Mouse (Mus musculus) intestine, embryonic 16.5 days (tissue): ENCODE data around the gene Rc3h2. TPM values are rescaled to one million over a fixed set of nuclear protein-coding genes. Genes with fewer than 3 reads are reported as not detected.

ENCODE experiments used
- ATAC-seq: fragments of 200-750 bp; cut with Nextera tagmentation; 2 replicates; pipeline ENCODE4 v1.8.0; 2017; ENCODE audit warnings: moderate TSS enrichment, moderate library complexity
- H3K27ac ChIP-seq: fragments of 300-500 bp; sonication (generic); 2 replicates; pipeline ENCODE4 v1.5.1; 2014; ENCODE audit warnings: mild to moderate bottlenecking, low read length
- H3K27me3 ChIP-seq: fragments of 300-500 bp; sonication (generic); replicated peaks from 2 replicates; pipeline ENCODE4 v1.6.1; 2014; ENCODE audit warnings: low read length, control low read depth, mixed read lengths; ENCODE audit not compliant: control insufficient read depth, insufficient read depth
- H3K36me3 ChIP-seq: fragments of 300-500 bp; sonication (generic); 2 replicates; pipeline ENCODE4 v1.6.1; 2014; ENCODE audit warnings: low read length, control low read depth; ENCODE audit not compliant: control insufficient read depth, insufficient read depth
- H3K4me1 ChIP-seq: fragments of 300-500 bp; sonication (generic); 2 replicates; pipeline ENCODE4 v1.6.1; 2014; ENCODE audit warnings: low read length, control low read depth, mixed read lengths; ENCODE audit not compliant: control insufficient read depth, insufficient read depth
- H3K4me2 ChIP-seq: fragments of 300-500 bp; sonication (generic); 2 replicates; pipeline ENCODE4 v1.6.1; 2014; ENCODE audit warnings: low read depth, low read length, control low read depth
- H3K4me3 ChIP-seq: fragments of 300-500 bp; sonication (generic); 2 replicates; pipeline ENCODE4 v1.5.1; 2014; ENCODE audit warnings: mild to moderate bottlenecking, low read length
- H3K9ac ChIP-seq: fragments of 300-500 bp; sonication (generic); 2 replicates; pipeline ENCODE4 v1.6.1; 2014; ENCODE audit warnings: low read depth, low read length
- H3K9me3 ChIP-seq: fragments of 300-500 bp; sonication (generic); 2 replicates; pipeline ENCODE4 v1.6.1; 2016; ENCODE audit warnings: low read length, control low read depth; ENCODE audit not compliant: control insufficient read depth
- WGBS: fragments of 180-500 bp; shearing (Covaris S2); extraction: QIAGEN DNeasy Blood & Tissue Kit; methylation state at CpG from one replicate; pipeline ENCODE4 v1.1.7; 2014; 5-methylcytosine and 5-hydroxymethylcytosine counted together
- polyA plus RNA-seq: library from polyadenylated mRNA; unstranded; fragments of >200 nt; fragmentation: Nextera tagmentation; extraction: Ambion mirVana; gene quantifications from 2 replicates; pipeline ENCODE4 v1.2.1, GENCODE M21; 2015

Gene Rc3h2
- polyA plus RNA-seq, 1 experiment from 2014 or later = 8.6 TPM

GRCm38 (mm10) chr2:37430593-37431464 is 8.1 kb upstream of the Rc3h2 start:
- ATAC-seq = peak; percentile 93

GRCm38 (mm10) chr2:37423671-37424070 is 968 bp upstream of the Rc3h2 start:
- Histone ChIP-seq H3K36me3 (0 out of 2 replicates have a peak, but pooled peaks cover 2% of the 10 kb centered on the region), H3K4me3 (no peak overlapping the region), H3K27ac (no peak overlapping the region), H3K9me3 (no peaks in the 10 kb centered on the region), H3K4me2 (no peak overlapping the region), H3K4me1 (no peaks in the 10 kb centered on the region), H3K9ac (no peak overlapping the region), H3K27me3 (no peaks in the 10 kb centered on the region)
- no peak for ATAC-seq
- WGBS = 57% methylated on average over 3 of the region's 3 CpGs

More at GRCm38 (mm10) chr2:37430593-37431464, 8.1 kb upstream of the Rc3h2 start:
- Histone ChIP-seq H3K4me2 (peak overlapping the region; percentile 78), H3K9me3 (no peaks in the 10 kb centered on the region), H3K9ac (peak overlapping the region; percentile 94), H3K27me3 (no peaks in the 10 kb centered on the region), H3K27ac (peak overlapping the region; percentile 96), H3K4me1 (0 out of 2 replicates have a peak, but pooled peaks cover 2% of the 10 kb centered on the region), H3K4me3 (peak overlapping the region; percentile 95), H3K36me3 (0 out of 2 replicates have a peak, but pooled peaks cover 3% of the 10 kb centered on the region)
- under 1% methylated on average over 38 of the region's 38 CpGs for WGBS

- no peak for ATAC-seq
- Histone ChIP-seq H3K9me3 (no peaks in the 10 kb centered on the region), H3K9ac (peak overlapping the region; percentile 89), H3K4me3 (peak overlapping the region; percentile 96), H3K27me3 (no peaks in the 10 kb centered on the region), H3K4me1 (no peaks in the 10 kb centered on the region), H3K27ac (peak overlapping the region; percentile 98), H3K4me2 (peak overlapping the region; percentile 63), H3K36me3 (no peaks in the 10 kb centered on the region)
- 4% methylated on average over 3 of the region's 3 CpGs for WGBS
These were observed 800 bp downstream of the Rc3h2 start for GRCm38 (mm10) chr2:37421903-37422302.

GRCm38 (mm10) chr2:37395539-37395938 is 27.2 kb downstream of the Rc3h2 start:
- Histone ChIP-seq H3K27ac (no peak overlapping the region), H3K4me3 (no peak overlapping the region), H3K9ac (no peak overlapping the region), H3K4me1 (no peaks in the 10 kb centered on the region), H3K27me3 (no peaks in the 10 kb centered on the region), H3K36me3 (peaks cover 2% of the 10 kb centered on the region), H3K4me2 (no peak overlapping the region), H3K9me3 (no peaks in the 10 kb centered on the region)
- no peak for ATAC-seq
- WGBS = 60% methylated on average over 1 of the region's 1 CpGs

GRCm38 (mm10) chr2:37382921-37383320 is 39.8 kb downstream of the Rc3h2 start:
- Histone ChIP-seq H3K9me3 (no peaks in the 10 kb centered on the region), H3K4me3 (no peak overlapping the region), H3K4me1 (no peaks in the 10 kb centered on the region), H3K9ac (no peak overlapping the region), H3K36me3 (0 out of 2 replicates have a peak, but pooled peaks cover 6% of the 10 kb centered on the region), H3K27ac (no peak overlapping the region), H3K4me2 (no peak overlapping the region), H3K27me3 (no peaks in the 10 kb centered on the region)
- 96% methylated on average over 9 of the region's 9 CpGs for whole genome bisulfite sequencing
- no peak for ATAC-seq

GRCm38 (mm10) chr2:37380189-37380588 is 42.5 kb downstream of the Rc3h2 start:
- no peaks in the 10 kb centered on the region for H3K9me3 ChIP-seq
- 0 out of 2 replicates have a peak, but pooled peaks cover 8% of the 10 kb centered on the region for H3K36me3 ChIP-seq
- H3K4me3 ChIP-seq = no peak overlapping the region
- H3K4me2 ChIP-seq = no peak overlapping the region
- ATAC-seq = no peak
- no peaks in the 10 kb centered on the region for H3K27me3 ChIP-seq
- 56% methylated on average over 2 of the region's 2 CpGs for WGBS
- no peak overlapping the region for H3K27ac ChIP-seq
- no peaks in the 10 kb centered on the region for H3K4me1 ChIP-seq
- H3K9ac ChIP-seq = no peak overlapping the region

- H3K4me1 ChIP-seq = no peaks in the 10 kb centered on the region
- 95% methylated on average over 1 of the region's 1 CpGs for WGBS
- H3K27ac ChIP-seq = no peak overlapping the region
- H3K36me3 ChIP-seq = 0 out of 2 replicates have a peak, but pooled peaks cover 2% of the 10 kb centered on the region
- H3K4me3 ChIP-seq = no peak overlapping the region
- no peaks in the 10 kb centered on the region for H3K27me3 ChIP-seq
- no peak overlapping the region for H3K4me2 ChIP-seq
- no peak overlapping the region for H3K9ac ChIP-seq
- no peaks in the 10 kb centered on the region for H3K9me3 ChIP-seq
- no peak for ATAC-seq
These were observed 46.7 kb downstream of the Rc3h2 start for GRCm38 (mm10) chr2:37376018-37376417.

GRCm38 (mm10) chr2:37370651-37371050 is 52.1 kb downstream of the Rc3h2 start:
- Histone ChIP-seq H3K4me1 (no peaks in the 10 kb centered on the region), H3K27me3 (no peaks in the 10 kb centered on the region), H3K9ac (no peak overlapping the region), H3K9me3 (no peaks in the 10 kb centered on the region), H3K36me3 (no peaks in the 10 kb centered on the region), H3K4me2 (no peak overlapping the region), H3K27ac (no peak overlapping the region), H3K4me3 (no peak overlapping the region)
- WGBS = 90% methylated on average over 2 of the region's 2 CpGs
- no peak for ATAC-seq

- no peaks in the 10 kb centered on the region for H3K27me3 ChIP-seq
- no peak overlapping the region for H3K4me2 ChIP-seq
- H3K27ac ChIP-seq = no peak overlapping the region
- no peak for ATAC-seq
- H3K9ac ChIP-seq = no peak overlapping the region
- H3K4me3 ChIP-seq = no peak overlapping the region
- H3K36me3 ChIP-seq = peaks cover 7% of the 10 kb centered on the region; the same call in 1 of the 2 replicates
- WGBS = 96% methylated on average over 2 of the region's 2 CpGs
- no peaks in the 10 kb centered on the region for H3K9me3 ChIP-seq
- H3K4me1 ChIP-seq = peaks cover 3% of the 10 kb centered on the region; the same call in 1 of the 2 replicates
These were observed 62.8 kb downstream of the Rc3h2 start for GRCm38 (mm10) chr2:37359908-37360307.
